In the genomic region with DNA sequence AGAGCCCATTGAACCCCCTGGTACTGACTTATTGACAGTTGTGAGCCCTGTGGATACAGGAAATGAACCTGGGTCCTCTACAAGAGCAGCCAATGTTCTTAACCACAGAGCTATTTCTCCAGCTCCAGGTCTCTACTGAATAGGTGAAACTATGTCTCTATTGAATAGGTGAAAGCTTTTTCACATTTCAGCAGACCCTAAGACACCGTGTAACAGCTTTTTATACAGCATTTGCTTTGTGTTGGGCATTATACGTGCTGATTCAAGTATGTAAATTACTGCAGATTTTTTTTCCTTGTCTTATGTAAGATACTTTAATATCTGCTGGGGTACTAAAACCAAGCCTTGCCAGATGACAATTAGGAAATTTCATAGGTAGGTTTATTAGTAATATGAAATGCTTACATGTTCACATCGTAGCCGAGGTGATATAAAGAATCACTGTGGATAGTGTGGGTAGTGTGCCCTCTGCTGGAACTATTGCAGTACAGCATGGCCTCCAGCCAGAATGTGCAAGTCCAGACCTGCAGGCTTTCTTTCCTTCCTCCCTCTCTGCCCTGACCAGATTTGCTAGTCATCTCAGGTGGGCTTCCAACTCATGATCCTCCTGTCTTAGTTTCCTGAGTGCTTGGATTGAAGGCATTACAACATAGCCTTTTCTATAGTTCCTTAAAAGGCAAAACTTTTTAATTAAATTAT, we compare ENCODE assay signal across 9 mouse cellular contexts. TPM values are rescaled to one million over a fixed set of nuclear protein-coding genes. Genes with fewer than 3 reads are reported as not detected.
DNase-seq lines count a peak whose midpoint lies in the region; ATAC-seq lines count a peak whose summit lies in the region.
"Had no signal": no experiment of that assay in that cellular context is flagged by ENCODE, and none has a peak within 500 bp of the region (broad histone marks: within the 10 kb centered on the region; RNA-seq: fewer than 3 reads in every experiment).

No protein-coding gene starts in this region.

- H3K4me3 ChIP-seq in forebrain, embryonic 10.5 days: no peak overlapping the region
- no peak overlapping the region for H3K4me3 ChIP-seq in hindbrain, embryonic 15.5 days
- no peak overlapping the region for H3K4me3 ChIP-seq in midbrain, embryonic 10.5 days
- H3K4me3 ChIP-seq: megakaryocyte, embryonic 14.5 days had no signal

- WGBS in forebrain, embryonic 10.5 days: 71% methylated on average over 4 of the region's 4 CpGs
- WGBS in hindbrain, embryonic 15.5 days: 38% methylated on average over 4 of the region's 4 CpGs
- 77% methylated on average over 4 of the region's 4 CpGs for WGBS in midbrain, embryonic 10.5 days

- H3K27ac ChIP-seq in forebrain, embryonic 10.5 days: no peak overlapping the region
- H3K27ac ChIP-seq in hindbrain, embryonic 15.5 days (replicated peaks): no peak overlapping the region
- no peak overlapping the region for H3K27ac ChIP-seq in midbrain, embryonic 10.5 days (replicated peaks)

- no peaks in the 10 kb centered on the region for H3K27me3 ChIP-seq in forebrain, embryonic 10.5 days (ENCODE audit: poor library complexity, severe bottlenecking)
- no peaks in the 10 kb centered on the region for H3K27me3 ChIP-seq in hindbrain, embryonic 15.5 days
- H3K27me3 ChIP-seq in midbrain, embryonic 10.5 days (ENCODE audit: low read depth, poor library complexity, severe bottlenecking): no peaks in the 10 kb centered on the region
- H3K27me3 ChIP-seq: megakaryocyte, embryonic 14.5 days had no signal

- peak overlapping the region; percentile 20; the same call in 1 of the 2 replicates for H3K4me2 ChIP-seq in hindbrain, embryonic 15.5 days

- H3K9ac ChIP-seq in hindbrain, embryonic 15.5 days: no peak overlapping the region

- no peaks in the 10 kb centered on the region for H3K9me3 ChIP-seq in forebrain, embryonic 10.5 days
- no peaks in the 10 kb centered on the region for H3K9me3 ChIP-seq in hindbrain, embryonic 15.5 days
- H3K9me3 ChIP-seq in midbrain, embryonic 10.5 days (replicated peaks): no peaks in the 10 kb centered on the region
- H3K9me3 ChIP-seq: megakaryocyte, embryonic 14.5 days had no signal

- H3K4me1 ChIP-seq in forebrain, embryonic 10.5 days: no peaks in the 10 kb centered on the region
- no peaks in the 10 kb centered on the region for H3K4me1 ChIP-seq in hindbrain, embryonic 15.5 days (replicated peaks)
- no peaks in the 10 kb centered on the region for H3K4me1 ChIP-seq in midbrain, embryonic 10.5 days

- DNase-seq in gastrocnemius, adult 18-20 months (ENCODE audit: low spot score): peak; percentile 76
- DNase-seq in gastrocnemius, postnatal 25 days: no peak
- peak; percentile 58 for DNase-seq in brain, embryonic 18.5 days (ENCODE audit: low read depth, low spot score)
- DNase-seq in forebrain, embryonic 10.5 days (ENCODE audit: extremely low spot score, low spot score): peak; percentile 60
- peak; percentile 28 to 54 for DNase-seq in layer of hippocampus, postnatal 36 days
- DNase-seq in midbrain, embryonic 10.5 days (ENCODE audit: low spot score): peak; percentile 62
- DNase-seq in right cerebral cortex, postnatal 14 days: peak; percentile 50

- H3K36me3 ChIP-seq in forebrain, embryonic 10.5 days (replicated peaks): peaks cover 12% of the 10 kb centered on the region
- no peaks in the 10 kb centered on the region for H3K36me3 ChIP-seq in hindbrain, embryonic 15.5 days
- peaks cover 8% of the 10 kb centered on the region for H3K36me3 ChIP-seq in midbrain, embryonic 10.5 days

- ATAC-seq in hindbrain, embryonic 15.5 days (ENCODE audit: low FRiP score, low read depth): peak; percentile 80

RNA-seq across cellular contexts. Expression of gene Bves, which starts 37.6 kb away (rescaled TPM):
- total RNA-seq in gastrocnemius, adult 18-20 months (2021): 10 to 100 TPM; 34.5 to 37.2 TPM
- 10 to 100 TPM; 38.2 to 39.0 TPM for total RNA-seq in gastrocnemius, postnatal 25 days (2021)
- 1.7 and 1.9 TPM in 2 replicates for polyA plus RNA-seq in forebrain, embryonic 10.5 days (2016; fragmentation: Nextera tagmentation; extraction: Ambion mirVana)
- polyA plus RNA-seq in hindbrain, embryonic 15.5 days (2015; fragmentation: Nextera tagmentation; extraction: Ambion mirVana): 1.9 and 2.0 TPM in 2 replicates
- 1 to 10 TPM; 3.4 to 4.0 TPM for total RNA-seq in layer of hippocampus, postnatal 36 days (2021)
- 2.3 and 2.6 TPM in 2 replicates for polyA plus RNA-seq in midbrain, embryonic 10.5 days (2016; fragmentation: Nextera tagmentation; extraction: Ambion mirVana)

Comparison
In these comparisons a context has a peak if more than half of its experiments do, and no peak if none do; other contexts are left out.
1. RNA of gene Bves, which starts 37.6 kb away (total RNA-seq): 38.2 to 39.0 TPM in gastrocnemius, postnatal 25 days and 34.5 to 37.2 TPM in gastrocnemius, adult 18-20 months; 3.4 to 4.0 TPM in layer of hippocampus, postnatal 36 days; every median in the first group is over 4 times any median in the second.